Mouse (Mus musculus): Measurements from ENCODE around the gene Ugt1a6a.
A peak's percentile ranks its signal among the peaks of the same experiment; 100 is the strongest.
"Not testable (repeated sequence)": the region's sequence is repeated elsewhere in the genome, so short reads cannot be mapped to it uniquely, and the experiment has no call there.

The Ugt1a6a gene

DNA sequence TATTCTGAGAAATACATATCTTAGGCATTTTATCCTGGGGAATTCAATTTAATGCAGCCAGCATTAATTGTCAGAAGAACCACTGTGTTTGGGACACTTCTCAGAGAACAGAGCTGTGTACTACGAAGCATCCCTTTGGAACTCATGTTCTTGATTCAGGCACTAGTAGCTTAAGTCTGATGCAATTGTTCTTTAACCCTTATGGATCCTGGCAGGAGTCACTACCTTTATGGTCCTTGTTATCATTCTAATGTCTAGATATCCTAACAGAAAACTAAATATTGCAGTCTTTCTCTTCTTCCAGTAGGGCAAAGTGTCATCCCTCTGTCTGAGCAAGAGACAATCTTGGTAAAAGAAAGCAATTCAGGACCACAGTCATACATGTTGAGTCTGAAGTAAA, 78.5 kb downstream of the Ugt1a6a start:
- DNase-seq: no peak

DNA sequence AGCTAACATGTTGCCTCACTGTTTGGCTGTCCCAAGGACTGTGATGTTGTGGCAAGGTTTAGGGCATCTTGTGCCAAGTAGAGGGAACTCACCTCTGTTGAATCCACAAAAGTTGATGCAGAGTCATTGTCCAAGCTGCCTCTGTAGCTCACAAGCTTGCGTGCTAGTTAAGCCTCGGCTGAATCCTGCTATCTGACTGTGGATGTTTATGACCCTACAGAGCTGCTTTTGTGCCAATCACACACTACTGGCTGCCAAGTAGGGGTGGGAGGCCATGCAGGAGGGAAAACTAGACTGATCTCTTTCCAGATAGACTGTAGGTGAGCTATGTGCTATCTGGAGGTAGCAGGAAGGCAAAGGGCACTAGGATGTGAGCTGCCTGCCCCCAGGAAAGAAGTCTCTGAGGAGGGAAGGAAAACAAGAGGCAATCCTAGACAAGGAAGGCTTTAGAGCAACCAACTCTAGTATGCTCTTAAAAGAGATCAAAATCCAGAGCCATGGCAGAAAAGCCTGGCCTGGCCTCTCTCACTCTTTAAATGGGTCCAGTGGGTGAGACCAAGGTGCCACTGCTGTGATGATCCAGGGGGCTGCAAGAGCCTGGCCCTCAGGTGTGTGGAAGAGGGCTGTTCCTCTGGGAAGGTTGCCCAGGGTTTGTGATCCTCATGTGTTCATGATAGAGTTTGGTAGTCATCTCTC, 79.3 kb downstream of the Ugt1a6a start:
- no peak for DNase-seq

DNA sequence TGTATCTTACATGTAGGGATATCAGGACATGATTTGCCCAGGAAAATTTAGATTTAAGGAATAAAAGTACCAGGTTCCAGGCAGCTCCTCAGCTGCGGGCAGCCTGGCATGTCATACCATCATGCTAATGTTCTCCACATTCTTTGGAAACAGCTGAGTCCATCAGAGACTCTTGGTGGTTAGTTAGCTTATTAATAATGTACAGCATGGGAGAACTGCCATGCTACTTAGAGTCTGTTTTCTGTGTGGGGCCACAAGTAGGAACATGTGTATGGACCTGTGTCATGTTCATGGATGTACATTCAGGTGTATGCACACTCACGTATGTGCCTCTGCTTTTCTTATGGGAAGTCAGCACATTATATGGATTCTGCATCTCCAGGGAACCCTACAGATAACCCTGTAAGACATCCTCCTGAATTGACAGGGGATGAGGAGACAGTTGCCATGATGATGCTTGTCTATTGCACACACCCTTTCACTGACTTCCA, 79.9 kb downstream of the Ugt1a6a start:
- DNase-seq: no peak

DNA sequence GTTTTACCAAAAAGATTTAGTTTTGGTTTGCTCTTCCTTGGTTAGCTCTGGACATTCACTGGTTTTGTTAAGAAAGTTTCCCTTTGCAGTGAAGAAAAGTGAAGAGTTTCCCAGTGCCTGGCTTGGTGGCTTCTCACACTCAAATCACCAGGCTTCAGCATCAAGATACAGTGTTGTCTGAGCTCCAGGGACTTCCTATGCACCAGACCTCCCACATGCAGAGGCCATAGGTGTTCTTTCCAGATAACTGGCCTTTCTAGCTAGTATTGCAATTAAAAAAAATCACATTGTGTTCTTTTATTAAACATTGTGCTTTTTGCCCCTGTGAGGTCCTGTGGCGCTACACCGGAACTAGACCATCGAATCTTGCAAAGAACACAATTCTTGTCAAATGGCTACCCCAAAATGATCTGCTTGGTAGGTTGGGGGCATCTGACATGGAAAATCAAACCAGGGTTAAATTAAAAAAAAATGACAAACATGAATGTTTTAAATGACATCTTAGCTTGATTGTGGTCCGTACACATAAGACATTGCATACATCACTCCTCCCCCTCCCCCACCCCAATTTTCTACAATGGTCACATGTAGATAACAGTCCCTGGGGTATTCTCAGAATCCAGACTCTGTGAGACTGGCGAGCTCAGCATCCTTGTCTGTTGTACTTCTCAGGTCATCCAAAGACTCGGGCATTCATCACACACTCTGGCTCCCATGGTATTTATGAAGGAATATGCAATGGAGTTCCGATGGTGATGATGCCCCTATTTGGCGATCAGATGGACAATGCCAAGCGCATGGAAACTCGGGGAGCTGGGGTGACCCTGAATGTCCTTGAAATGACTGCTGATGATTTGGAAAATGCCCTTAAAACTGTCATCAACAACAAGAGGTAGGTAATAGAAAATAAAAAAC, 81.1 kb downstream of the Ugt1a6a start:
- DNase-seq: no peak

DNA sequence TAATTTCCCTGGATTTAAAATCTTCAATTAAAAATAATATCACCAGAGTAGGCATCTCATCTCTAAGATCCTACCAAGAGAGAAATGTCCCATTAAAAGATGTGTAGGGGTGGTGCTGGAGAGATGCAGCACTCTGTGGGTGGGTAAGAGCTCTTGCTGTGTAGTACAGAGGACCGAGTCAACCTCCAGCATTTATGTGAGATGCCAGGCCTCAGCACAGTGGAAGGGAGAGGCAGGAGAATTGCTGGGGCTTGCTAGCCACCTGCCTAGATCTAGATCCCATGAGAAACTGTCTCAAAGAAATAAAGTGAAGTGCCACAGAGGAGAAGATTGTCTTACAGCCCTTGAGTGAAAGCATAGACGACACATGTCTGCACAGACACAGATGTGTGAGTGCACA, 81.9 kb downstream of the Ugt1a6a start:
- no peak for DNase-seq

DNA sequence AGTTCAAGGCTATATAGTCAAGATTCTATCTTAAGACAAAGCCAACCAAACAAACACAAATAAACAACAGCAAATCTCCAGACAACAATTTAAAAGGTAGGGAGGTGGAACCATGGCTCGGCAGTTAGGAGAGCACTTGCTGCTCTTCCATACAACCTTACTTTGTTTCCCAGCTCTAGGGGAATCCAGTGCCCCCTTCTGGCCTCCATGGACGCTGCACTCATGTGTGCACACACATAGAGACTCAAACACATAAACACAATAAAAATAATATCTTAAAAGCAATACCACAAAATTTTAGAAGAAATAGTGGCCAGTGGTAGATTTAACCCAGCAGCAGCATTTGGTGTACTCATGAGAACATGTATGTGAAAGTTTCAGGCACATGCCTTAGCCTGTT, 82.5 kb downstream of the Ugt1a6a start:
- peak; percentile 19 for DNase-seq

DNA sequence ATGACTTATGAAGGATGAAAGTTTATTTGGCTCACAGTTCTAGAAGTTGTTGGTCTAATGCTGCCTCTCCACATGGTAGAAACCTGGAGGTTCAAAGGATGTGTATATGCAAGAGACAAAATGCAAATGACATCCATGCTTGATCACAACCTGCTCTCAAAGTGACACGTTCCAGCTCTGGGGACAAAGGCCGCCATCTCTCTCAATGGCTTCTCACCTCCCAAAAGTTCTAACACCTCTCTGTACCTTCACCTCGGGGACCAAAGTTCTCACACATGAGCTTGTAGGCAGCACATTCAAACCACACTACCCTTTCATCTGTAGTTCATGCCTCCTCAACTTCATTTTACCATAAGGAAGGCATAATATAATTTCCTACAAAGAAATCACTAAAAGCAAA, 83.0 kb downstream of the Ugt1a6a start:
- no peak for DNase-seq

DNA sequence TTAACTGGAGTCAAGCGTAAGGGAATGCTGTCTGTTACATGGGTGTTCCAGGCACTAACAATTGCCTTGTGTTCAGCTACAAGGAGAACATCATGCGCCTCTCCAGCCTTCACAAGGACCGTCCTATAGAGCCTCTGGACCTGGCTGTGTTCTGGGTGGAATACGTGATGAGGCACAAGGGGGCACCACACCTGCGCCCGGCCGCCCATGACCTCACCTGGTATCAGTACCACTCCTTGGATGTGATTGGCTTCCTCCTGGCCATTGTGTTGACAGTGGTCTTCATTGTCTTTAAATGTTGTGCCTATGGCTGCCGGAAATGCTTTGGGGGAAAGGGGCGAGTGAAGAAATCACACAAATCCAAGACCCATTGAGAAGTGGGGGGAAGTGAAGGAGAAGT, 83.4 kb downstream of the Ugt1a6a start:
- peak; percentile 16 for DNase-seq

DNA sequence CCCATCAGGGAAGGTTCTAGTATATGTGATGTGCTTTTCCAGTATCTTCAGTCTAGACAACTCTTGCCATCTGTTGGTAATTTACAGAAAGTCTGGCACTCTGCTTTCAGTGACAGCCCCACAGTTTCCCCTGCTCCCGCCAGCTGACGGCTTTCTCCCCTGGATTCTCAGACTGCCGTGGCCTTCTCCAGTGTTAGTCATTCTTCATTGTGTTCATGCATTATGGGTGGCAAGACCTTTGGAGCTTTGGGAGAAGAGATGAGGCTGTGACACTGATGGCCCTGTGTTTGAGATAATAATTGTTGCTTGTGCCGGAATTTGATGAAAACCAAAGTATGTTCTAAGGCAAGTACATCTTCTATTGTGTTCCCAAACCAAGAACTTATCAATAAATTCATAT, 84.0 kb downstream of the Ugt1a6a start:
- DNase-seq: no peak

DNA sequence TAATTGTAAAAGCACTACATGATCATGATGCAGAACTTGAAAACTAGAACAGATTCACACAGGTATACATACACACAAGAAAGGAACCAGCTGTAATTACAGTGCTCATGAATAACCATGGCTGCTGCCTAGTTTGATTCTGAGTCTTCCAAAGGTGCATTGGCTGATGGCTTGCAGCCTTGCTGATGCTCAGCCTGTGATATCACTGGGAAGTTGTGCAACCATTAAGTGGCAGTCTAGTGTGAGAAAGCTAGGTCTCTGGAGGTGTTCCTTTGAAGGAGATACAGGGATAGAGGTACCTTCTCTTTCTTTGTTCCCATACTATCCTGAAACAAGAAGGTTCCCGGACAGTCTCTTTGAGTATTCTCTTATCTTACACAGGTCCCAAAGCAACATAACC, 84.4 kb downstream of the Ugt1a6a start:
- DNase-seq: no peak

DNA sequence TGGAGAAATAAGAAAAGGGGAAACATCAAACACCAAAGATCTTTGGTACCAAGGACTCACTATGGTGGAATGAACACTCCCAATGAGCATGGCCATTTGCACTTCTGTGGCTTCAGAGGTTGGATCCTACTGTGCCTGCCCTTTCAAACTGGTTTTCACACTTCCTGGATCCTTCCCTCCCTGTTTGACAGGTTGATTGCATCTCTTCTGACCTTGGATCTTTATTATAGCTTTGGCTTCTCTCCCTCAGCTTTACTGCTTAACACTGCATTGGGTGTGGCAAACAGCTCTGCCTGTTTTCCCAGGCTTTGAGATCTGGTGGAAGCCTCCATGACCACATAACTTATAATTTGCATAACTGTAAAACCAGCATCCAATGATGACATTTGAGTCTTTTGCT, 85.7 kb downstream of the Ugt1a6a start:
- no peak for DNase-seq

DNA sequence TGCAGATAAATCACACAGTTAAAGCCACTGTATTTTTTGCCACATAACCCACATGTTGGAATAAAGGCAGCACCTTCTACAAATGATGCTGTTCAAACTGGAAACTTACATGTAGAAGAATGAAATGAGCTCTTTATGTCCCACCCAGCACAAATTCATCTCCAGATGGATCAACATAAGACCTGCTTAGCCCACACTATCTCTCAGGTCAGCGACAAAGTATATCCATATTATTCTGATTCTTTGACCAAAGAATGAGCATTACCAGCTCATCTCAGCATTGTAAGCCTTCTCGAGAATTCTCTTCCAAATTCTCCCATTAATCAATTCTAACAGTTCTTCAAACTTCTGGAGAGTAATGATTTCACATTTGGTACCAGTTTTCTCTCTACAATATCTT, 87.6 kb downstream of the Ugt1a6a start:
- DNase-seq: no peak

DNA sequence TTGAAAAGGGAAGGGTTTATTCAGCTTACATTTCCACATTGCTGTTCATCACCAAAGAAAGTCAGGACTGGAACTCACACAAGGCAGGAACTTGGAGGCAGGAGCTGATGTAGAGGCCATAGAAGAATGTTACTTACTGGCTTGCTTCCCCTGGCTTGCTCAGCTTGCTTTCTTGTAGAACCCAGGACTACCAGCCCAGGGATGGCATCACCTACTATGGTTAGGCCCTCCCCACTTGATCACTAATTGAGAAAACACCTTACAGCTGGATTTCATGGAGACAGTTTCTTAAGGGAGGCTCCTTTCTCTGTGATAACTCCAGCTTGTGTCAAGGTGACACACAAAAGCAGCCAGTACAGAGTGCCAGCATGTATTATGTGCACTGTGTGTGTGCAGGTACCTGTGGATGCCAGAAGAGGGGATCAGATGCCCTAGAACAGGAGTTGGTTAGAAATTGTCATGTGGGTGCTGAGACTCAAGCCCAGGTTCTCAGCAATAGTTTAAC, 88.5 kb downstream of the Ugt1a6a start:
- DNase-seq: not testable (repeated sequence)

DNA sequence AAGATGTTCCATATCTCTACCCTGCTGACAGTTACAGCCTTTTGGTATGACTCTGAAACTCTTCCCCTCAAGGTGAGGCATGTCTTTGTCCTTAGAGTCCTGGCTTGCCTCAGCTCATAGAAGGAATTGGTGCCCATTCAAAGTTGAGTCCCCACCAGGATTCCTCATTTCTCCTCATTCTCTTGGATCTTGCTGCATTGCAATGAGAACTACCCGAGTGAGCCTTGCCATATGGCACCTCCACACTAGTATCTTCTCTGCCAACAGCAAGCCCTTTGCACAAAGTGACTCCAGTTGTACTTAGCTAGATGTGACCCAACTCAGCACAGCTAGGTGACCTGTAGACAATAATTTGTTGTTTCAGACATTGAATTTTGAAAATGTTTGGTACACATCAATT, 89.0 kb downstream of the Ugt1a6a start:
- no peak for DNase-seq

DNA sequence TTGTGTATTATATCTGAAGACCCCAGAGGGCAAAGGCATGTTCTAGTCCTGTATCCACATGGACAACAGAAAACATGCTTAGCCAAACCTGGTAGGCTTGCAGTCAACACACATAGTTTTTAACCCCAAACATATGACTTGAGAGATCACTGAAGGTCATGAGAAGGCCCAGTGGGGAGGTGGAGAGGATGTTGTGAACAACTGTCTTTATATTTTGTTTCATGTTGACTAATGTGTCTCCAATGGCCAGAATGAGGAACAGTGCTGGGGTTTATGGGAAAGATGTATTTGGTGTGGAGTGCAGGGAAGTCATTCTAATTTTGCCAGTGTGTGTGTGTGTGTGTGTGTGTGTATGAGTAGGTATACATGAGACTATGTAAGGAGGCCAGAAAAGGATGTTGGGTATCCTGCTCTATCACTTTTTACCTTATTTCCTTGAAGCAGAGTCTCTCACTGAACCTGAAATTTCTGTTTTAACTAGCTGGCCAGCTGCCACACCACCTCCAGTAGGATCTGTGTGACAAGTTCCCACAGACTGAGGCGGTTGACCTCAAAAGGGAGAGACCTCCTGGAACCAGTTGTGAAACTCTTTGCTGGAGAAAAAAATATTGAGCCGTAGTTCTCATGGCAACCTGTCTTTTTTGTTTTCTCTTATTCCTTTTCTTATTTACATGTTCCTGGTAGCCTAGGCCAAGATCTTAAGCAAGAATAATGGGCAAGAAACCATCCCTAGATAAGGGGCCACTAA, 89.6 kb downstream of the Ugt1a6a start:
- no peak for DNase-seq

DNA sequence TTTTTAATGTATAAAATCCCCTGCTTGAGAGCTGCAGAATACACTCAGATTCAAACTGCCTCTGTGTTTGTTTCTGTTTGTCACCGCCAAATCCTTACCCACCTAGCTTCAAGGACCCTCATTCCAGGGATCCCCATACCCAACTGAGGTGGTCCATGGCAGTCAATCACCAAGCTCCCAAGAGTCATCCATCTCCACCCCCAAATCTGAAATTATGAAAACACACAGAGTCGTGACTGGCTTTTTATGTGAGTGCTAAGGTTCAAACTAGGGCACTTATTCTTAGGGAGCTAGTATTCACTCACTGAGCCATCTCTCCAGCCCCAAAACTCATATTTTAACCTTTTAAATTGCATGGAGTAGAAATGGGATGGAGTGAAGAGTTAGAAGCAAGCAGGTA, 90.7 kb downstream of the Ugt1a6a start:
- DNase-seq: not testable (repeated sequence)

DNA sequence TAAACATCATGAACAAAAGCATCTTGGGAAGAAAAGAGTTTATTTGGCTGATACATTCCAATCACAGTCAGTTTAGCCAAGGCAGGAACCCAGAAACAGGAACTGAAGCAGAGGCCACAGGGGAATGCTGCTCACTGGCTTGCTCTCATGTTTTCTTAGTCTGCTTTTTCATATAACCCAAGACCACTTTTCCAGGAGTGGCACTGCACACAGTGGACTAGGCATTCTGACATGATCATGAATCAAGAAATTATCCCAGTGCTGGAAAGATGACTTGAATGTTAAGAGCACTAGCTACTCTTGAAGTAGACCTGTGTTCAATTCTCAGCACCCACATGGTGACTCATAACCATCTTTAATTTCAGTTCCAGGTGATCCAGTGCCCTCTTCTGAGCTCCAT, 91.1 kb downstream of the Ugt1a6a start:
- DNase-seq: no peak

DNA sequence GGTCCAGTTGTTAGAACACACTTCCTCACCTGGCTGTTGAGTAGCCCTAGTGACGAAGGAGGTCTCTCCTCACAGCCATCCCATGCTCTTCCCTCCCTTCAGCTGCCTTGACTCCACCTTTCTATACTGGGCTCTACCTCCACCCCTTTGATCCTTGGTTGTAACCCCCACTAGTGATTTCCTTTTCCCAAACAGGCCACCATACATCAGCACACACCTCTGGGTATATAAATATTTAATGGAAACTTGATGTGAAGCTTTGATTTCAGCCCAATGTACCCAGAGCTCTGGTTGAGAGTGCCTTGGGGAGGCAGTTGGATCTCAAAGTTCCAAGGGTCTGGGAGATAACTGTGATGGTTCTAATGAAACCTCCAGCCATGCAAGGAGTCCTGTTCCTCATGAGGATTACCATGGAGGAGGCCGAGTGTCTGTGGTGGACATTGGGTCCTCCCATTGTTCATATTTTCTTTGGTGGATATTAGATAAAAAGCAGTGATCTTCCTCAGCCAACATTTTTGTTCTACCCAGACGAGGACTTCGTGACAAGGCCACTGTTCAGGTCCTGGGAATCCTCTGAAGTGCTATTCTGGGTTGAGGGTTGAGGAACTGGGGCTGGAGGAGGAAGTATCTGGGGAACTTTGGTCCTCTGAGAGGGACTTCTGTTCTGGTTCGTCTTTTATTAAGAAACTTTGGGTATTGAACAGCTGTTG, 92.2 kb downstream of the Ugt1a6a start, which contains the start of gene Mroh2a:
TSS of gene Mroh2a (plus strand) at position 317 of the 710 bp plus-strand sequence.
- peak; percentile 3 for DNase-seq

DNA sequence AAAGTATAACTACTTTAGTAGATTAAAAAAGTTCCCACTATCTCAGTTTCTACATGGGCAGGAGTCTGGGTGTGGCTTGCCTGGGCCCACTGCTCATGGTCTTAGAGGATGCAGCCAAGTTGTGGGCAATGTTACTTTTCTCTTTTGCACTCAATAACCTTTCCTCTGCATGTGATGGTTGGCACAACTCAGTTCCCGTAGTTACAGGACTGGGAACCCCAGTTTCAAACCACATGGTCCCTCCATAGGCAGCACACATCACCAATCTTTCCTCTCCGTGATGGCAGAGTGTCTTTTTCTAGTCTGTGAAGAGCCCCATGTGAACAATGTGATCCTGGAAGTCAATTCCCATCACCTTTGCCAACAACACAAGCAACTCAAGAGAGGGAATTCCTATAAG, 92.9 kb downstream of the Ugt1a6a start:
- peak; percentile 9 for DNase-seq

DNA sequence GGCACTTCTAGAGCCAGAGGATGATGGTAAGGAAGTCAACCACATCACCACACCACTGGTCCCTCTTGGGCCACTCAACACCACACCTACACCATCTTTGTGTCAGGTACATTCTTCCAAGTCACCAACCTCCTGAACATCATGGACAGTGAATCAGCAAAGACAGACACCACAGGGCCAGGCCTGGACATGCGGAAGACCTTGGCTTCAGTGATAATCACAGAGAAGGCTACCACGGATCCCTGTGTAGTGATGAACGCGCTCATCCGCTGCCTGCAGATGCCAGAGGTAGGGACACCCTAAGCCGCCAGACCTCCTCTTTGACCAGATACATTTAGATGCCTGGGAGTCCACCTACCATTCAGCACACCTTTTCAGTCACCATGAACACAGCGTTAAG, 93.5 kb downstream of the Ugt1a6a start:
- DNase-seq: no peak

DNA sequence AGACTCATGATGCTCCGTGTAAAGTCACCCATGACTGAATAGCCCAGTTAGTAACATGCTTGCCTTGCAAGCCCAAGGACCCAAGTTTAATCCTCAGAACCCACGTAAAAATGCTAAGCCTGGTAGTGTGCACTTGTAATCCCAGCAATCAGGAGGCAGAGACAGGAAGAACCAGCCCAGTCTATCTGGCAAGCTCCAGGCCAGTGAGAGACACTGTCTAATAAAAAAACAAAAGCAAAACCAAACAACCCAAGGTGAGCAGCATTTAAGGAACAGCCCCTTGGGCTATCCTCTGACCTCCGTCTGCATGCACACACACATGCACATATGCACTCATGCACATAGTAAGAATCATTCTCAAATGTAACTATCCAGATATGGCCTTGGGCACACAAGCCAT, 95.0 kb downstream of the Ugt1a6a start:
- DNase-seq: no peak

DNA sequence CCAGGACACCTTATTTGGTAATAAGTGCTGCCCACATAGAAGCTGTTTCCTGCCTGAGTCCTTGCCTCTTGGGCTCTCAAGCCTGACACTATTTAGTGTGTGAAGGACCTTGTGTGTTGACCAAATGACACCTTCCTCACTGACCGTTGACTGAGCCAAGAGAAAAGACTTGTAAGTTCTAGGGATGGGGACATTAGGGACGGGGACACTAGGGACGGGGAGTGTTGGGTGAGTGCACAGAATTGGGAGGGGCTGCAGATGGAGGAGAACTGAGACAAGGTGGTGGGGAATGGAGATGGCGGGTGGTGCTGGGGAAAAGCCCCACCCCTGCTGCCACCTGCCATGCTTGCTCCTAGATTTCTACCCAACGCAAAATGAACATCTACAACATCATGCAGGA, 95.4 kb downstream of the Ugt1a6a start:
- DNase-seq: no peak

DNA sequence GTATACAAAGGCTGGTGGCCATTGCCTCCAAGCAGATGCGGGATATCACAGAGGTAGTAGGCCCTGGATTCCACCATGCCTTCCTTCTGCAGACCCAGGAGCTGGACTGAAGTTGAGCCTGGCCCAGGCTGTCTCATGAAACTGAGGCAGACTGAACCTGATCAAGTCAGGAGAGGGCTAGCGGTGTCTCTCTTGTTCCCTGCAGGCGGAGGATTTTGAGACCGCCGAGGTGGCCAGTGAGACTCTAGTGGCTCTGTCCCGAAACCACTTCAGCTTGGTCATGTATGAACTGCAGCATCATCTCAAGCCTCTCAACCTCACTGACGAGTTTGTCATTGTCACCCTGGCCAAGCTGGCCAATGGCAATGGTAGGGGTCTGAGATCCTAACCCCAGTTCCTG, 95.8 kb downstream of the Ugt1a6a start:
- DNase-seq: no peak

All from thymus, postnatal 14 days (tissue).